Mouse (Mus musculus): ENCODE results near the gene Adam30.

GRCm38 (mm10) chr3:98128716-98129115 lies 31.7 kb upstream of the Adam30 start:
- TF ChIP-seq HCFC1 (IDR thresholded peaks at IDR 0.05; ENCODE audit: borderline replicate concordance, insufficient read depth, low read length), result no peak
- TF ChIP-seq CHD2 (IDR thresholded peaks at IDR 0.05; ENCODE audit: low read depth, low read length), result no peak
- no peak for TF ChIP-seq MAFK (IDR thresholded peaks at IDR 0.05; ENCODE audit: insufficient read depth, low read depth, low read length)
- no peak for TF ChIP-seq ZC3H11A (IDR thresholded peaks at IDR 0.05; ENCODE audit: borderline replicate concordance, low read depth, low read length)

Measured in ES-E14 (cell line).